Mouse (Mus musculus): ENCODE results near the gene Soga1.

Soga1 gene

GRCm38 (mm10) chr2:157078059-157078792 is 828 bp downstream of the Soga1 start:
- peak; percentile 61 to 74 for DNase-seq

GRCm38 (mm10) chr2:157077641-157078058 is 1.4 kb downstream of the Soga1 start:
- peak; percentile 90 for DNase-seq

GRCm38 (mm10) chr2:157077160-157077559 is 1.9 kb downstream of the Soga1 start:
- peak; percentile 95 for DNase-seq

- peak in 1 of 2 experiments; percentile 43 for DNase-seq
These were observed 2.5 kb downstream of the Soga1 start for GRCm38 (mm10) chr2:157076585-157076984.

GRCm38 (mm10) chr2:157075685-157076084 is 3.4 kb downstream of the Soga1 start:
- DNase-seq: peak; percentile 81 to 84

- DNase-seq: peak; percentile 20 to 48
These were observed 3.8 kb downstream of the Soga1 start for GRCm38 (mm10) chr2:157075226-157075625.

GRCm38 (mm10) chr2:157074772-157075171 is 4.3 kb downstream of the Soga1 start:
- peak; percentile 41 to 55 for DNase-seq

GRCm38 (mm10) chr2:157074186-157074724 is 4.8 kb downstream of the Soga1 start:
- DNase-seq: peak; percentile 91 to 97

GRCm38 (mm10) chr2:157073378-157074052 is 5.5 kb downstream of the Soga1 start:
- peak; percentile 56 for DNase-seq

- peak; percentile 28 to 29 for DNase-seq
These were observed 6.6 kb downstream of the Soga1 start for GRCm38 (mm10) chr2:157072316-157072990.

- peak; percentile 77 to 83 for DNase-seq
These were observed 7.5 kb downstream of the Soga1 start for GRCm38 (mm10) chr2:157071556-157071955.

- peak; percentile 83 to 84 for DNase-seq
These were observed 8.7 kb downstream of the Soga1 start for GRCm38 (mm10) chr2:157070365-157070764.

- DNase-seq: peak; percentile 66 to 68
These were observed 9.2 kb downstream of the Soga1 start for GRCm38 (mm10) chr2:157069755-157070315.

- peak; percentile 95 to 97 for DNase-seq
These were observed 9.7 kb downstream of the Soga1 start for GRCm38 (mm10) chr2:157069355-157069735.

- peak; percentile 75 to 79 for DNase-seq
These were observed 10.2 kb downstream of the Soga1 start for GRCm38 (mm10) chr2:157068701-157069354.

GRCm38 (mm10) chr2:157066731-157067430 is 12.2 kb downstream of the Soga1 start:
- DNase-seq: peak in 1 of 2 experiments; percentile 11

- DNase-seq: peak in 1 of 2 experiments; percentile 18
These were observed 13.2 kb downstream of the Soga1 start for GRCm38 (mm10) chr2:157065879-157066226.

- DNase-seq: peak; percentile 60 to 61
These were observed 13.8 kb downstream of the Soga1 start for GRCm38 (mm10) chr2:157064978-157065878.

GRCm38 (mm10) chr2:157064136-157064535 is 14.9 kb downstream of the Soga1 start:
- DNase-seq: peak; percentile 58 to 76

- peak in 1 of 2 experiments; percentile 62 for DNase-seq
These were observed 15.8 kb downstream of the Soga1 start for GRCm38 (mm10) chr2:157063241-157063700.
